Mouse (Mus musculus): ENCODE measurements around the gene Sptlc2. TPM values are rescaled to one million over a fixed set of nuclear protein-coding genes. Genes with fewer than 3 reads are reported as not detected.

Gene Sptlc2
- polyA plus RNA-seq, 1 experiment from 2014 or later: 74.9 TPM

DNA sequence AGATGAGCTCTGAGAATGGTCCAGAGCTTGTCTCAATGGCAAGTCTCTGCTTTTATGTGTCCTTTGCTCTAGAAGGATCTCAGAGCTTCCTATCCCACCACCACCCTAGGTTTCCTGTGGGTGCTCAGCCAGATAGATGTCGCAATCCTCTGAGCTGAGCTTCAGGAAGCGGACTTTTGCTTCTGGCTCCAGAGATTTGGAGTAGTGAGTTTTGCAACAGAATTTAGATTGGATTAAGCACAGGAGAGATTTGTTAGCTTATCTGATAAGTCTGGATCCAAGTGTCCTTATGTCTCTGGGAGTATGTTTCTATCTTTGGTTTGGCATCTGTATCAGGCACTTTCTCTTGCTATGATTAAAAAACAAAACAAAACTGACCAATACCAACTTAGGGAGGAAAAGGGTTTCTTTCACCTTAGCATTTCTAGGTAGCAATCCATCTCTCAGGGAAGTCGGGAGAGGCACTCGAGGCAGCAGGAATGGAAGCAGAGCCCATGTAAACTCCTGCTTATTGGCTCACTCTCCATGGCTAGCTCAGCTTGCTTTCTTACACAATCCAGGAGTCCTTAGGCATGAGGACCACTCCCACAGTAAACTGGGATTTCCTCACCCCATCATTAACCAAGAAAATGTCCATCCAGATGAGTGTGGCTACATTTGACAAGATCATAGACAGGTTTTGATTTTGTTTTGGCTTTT, 5.4 kb upstream of the Sptlc2 start:
- no peak overlapping the region for H3K9ac ChIP-seq
- H3K27ac ChIP-seq: no peak overlapping the region
- H3K4me1 ChIP-seq: no peaks in the 10 kb centered on the region
- no peak overlapping the region for H3K4me2 ChIP-seq (replicated peaks)
- H3K27me3 ChIP-seq: no peaks in the 10 kb centered on the region
- H3K4me3 ChIP-seq: no peak overlapping the region
- H3K36me3 ChIP-seq: no peaks in the 10 kb centered on the region
- no peak for ATAC-seq (ENCODE audit: insufficient number of reproducible peaks, insufficient read depth, low FRiP score, low TSS enrichment)
- 83% methylated on average over 4 of the region's 4 CpGs for WGBS
- no peaks in the 10 kb centered on the region for H3K9me3 ChIP-seq

DNA sequence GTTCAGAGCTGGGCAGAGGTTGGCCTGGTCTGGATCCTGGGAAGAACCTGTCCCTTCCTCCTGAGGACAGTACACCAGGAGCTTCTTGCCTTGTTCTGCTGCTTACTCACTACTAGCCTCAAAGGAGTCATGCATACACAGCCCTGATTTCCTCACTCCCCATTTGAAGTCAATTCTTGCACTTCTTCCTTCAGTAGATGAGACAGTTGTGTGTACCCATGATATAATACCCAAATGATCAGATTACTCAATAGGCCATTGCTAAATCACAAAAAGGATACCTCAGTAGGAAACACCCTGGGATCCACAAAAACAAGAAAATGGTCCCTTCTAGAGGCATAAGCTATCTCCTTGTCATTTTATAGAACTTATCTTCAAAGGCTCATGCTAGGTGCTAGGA, 3.2 kb upstream of the Sptlc2 start:
- no peaks in the 10 kb centered on the region for H3K27me3 ChIP-seq
- ATAC-seq (ENCODE audit: insufficient number of reproducible peaks, insufficient read depth, low FRiP score, low TSS enrichment): no peak
- H3K4me2 ChIP-seq (replicated peaks): no peak overlapping the region
- H3K4me1 ChIP-seq: peaks cover 8% of the 10 kb centered on the region
- H3K9ac ChIP-seq: no peak overlapping the region
- H3K9me3 ChIP-seq: no peaks in the 10 kb centered on the region
- H3K27ac ChIP-seq: no peak overlapping the region
- H3K4me3 ChIP-seq: no peak overlapping the region
- H3K36me3 ChIP-seq: no peaks in the 10 kb centered on the region

DNA sequence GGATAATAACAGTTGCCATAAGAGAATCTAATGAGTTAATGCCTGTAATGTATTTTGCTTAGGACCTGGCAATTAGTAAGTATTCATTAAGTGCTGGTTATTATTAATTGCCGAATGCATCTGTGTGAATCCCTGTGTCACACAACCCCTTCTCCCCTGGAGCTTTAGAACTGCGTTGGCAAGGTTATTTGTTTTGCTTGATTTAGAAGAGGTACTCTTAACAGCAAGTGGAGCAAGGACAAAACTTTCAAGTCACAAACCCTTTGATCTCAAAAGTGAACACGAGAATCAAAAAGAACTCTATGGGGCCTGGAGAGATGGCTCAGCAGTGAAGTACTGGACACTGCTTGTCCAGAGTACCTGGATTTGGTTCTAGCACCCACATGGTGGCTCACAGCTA, 1.1 kb upstream of the Sptlc2 start:
- H3K4me2 ChIP-seq (replicated peaks): peak overlapping the region; percentile 48
- no peak overlapping the region for H3K4me3 ChIP-seq
- no peak for ATAC-seq (ENCODE audit: insufficient number of reproducible peaks, insufficient read depth, low FRiP score, low TSS enrichment)
- no peaks in the 10 kb centered on the region for H3K36me3 ChIP-seq
- no peak overlapping the region for H3K27ac ChIP-seq
- H3K27me3 ChIP-seq: no peaks in the 10 kb centered on the region
- H3K4me1 ChIP-seq: peaks cover 10% of the 10 kb centered on the region
- H3K9me3 ChIP-seq: no peaks in the 10 kb centered on the region
- H3K9ac ChIP-seq: no peak overlapping the region
- WGBS: 71% methylated on average over 3 of the region's 3 CpGs

DNA sequence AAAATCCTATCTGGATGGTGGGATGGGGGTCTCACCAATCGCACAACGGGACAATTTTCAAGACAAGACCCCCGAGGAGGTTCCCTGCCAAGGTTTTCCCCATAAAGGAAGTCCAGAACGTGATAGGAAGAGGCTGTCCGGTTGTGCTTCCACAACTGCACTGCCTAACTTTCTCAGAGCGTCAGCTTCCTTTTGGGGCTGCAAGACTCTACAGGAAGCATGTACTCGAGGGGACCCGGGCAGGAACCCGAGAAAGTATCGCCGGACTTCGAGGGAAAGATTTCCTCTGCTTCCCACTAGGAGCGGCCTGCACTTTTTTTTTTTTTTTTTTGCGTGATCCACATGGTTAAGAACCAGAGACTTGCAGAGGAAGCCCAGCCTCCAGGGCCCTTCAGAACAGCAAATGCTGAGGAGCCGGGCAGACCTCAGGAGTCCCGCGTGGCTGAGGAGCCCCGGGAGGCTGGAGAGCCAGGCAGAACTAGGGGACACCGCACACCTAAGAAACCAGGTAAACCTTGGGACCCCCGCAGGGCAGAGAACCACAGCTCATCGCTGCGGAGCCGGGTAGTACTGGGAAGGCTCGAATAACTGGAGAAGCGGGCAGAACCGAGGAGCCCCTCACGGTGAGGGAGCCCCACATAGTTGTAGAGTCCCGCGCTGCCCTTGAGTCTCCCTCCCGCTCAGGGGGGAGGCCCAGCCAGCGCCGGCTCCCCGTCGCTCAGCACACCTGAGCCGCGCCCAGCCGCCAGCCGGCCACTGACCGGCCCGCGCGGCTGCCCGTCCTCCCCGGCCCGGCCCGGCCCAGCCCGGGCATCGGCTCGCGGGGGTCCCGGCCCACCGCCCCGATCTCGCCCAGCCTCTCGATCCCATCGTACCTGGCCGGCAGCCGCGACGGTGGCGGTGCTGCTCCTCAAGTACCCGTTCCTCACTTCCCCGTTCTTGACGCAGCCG, 709 bp downstream of the Sptlc2 start:
- H3K27ac ChIP-seq: peak overlapping the region; percentile 67
- H3K9ac ChIP-seq: peak overlapping the region; percentile 79
- ATAC-seq (ENCODE audit: insufficient number of reproducible peaks, insufficient read depth, low FRiP score, low TSS enrichment): peak; percentile 57
- peaks cover 10% of the 10 kb centered on the region for H3K4me1 ChIP-seq
- peak overlapping the region; percentile 69 for H3K4me3 ChIP-seq
- whole genome bisulfite sequencing: 1% methylated on average over 53 of the region's 65 CpGs
- H3K27me3 ChIP-seq: no peaks in the 10 kb centered on the region
- H3K36me3 ChIP-seq: no peaks in the 10 kb centered on the region
- no peaks in the 10 kb centered on the region for H3K9me3 ChIP-seq
- peak overlapping the region; percentile 94 for H3K4me2 ChIP-seq (replicated peaks)

DNA sequence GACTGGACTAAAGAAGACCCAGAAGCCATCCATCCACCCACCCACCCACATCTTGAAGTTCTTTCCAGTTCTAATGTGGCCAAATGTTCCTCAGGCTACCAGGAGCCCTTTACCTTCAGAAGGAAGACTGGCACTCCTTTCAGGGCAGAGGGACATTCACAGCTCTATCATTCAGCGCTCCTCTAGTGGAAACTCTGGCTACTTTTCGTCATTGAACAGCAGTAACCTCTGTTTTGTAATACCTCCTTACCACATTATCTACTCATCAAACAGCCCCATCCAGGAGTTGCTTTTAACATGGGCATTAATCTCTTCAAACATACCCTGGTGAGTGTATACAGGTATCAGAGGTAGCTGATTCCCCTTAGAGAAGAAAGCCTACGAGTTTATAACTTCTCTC, 3.1 kb downstream of the Sptlc2 start:
- Histone ChIP-seq H3K27ac (no peak overlapping the region), H3K9me3 (no peaks in the 10 kb centered on the region), H3K36me3 (no peaks in the 10 kb centered on the region), H3K9ac (no peak overlapping the region), H3K27me3 (no peaks in the 10 kb centered on the region), H3K4me1 (peaks cover 10% of the 10 kb centered on the region), H3K4me2 (replicated peaks) (no peak overlapping the region), H3K4me3 (no peak overlapping the region)
- ATAC-seq (ENCODE audit: insufficient number of reproducible peaks, insufficient read depth, low FRiP score, low TSS enrichment): no peak
- WGBS: 94% methylated on average over 3 of the region's 3 CpGs

DNA sequence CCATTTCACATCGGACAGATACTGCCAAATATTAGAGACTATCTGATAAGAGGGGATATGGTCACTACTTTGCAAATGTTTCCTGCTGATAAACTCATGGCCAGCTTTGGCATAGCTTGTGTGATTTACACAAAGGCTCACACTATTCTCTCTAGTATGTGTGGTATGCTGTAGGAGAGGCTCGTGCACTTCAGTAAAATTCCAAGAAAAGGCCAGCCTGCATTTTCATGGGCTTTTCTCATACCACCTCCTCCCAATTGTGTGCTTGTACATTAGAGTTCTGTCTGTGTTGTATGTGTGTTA, 6.8 kb downstream of the Sptlc2 start:
- Histone ChIP-seq H3K4me3 (no peak overlapping the region), H3K27me3 (no peaks in the 10 kb centered on the region), H3K27ac (no peak overlapping the region), H3K4me1 (peaks cover 2% of the 10 kb centered on the region; the same call in 1 of the 2 replicates), H3K9ac (no peak overlapping the region), H3K4me2 (replicated peaks) (no peak overlapping the region), H3K36me3 (no peaks in the 10 kb centered on the region), H3K9me3 (no peaks in the 10 kb centered on the region)
- 69% methylated on average over 2 of the region's 2 CpGs for WGBS
- ATAC-seq (ENCODE audit: insufficient number of reproducible peaks, insufficient read depth, low FRiP score, low TSS enrichment): no peak

DNA sequence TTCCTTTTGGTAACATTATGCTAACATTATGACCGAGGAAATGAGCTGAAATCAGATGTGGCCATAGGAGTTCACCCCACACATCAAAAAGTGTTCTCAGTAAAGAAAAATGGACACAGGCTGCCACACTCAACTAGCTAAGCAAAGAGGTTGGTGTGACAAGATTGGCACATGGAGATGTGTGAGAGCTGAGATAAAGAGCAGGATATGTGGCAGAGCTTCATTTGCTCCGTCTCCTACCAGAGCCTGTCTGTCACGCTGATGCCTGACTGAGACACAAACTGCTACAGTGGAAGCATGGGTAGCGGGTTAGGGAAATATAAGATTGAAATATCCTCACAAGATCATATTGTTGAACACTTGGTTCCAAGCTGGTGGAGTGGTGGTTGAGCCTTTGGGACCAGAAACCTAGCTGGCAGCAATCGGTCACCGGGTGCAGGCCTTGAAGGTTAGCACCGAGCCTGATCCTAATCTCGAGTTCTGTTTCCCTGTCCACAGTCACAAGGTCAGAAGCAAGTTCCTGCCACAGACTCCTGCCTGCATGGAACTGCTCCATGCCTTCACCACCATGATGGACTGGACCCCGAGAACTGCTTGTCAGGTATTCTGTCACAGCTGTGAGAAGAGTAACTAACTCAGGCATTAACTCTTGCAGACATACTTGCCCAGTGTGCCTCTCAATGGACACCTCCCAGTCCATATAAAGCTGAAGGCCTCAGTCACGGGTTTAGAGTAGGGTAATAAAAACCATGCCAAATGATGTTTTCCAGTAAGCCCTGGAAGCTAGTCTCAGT, 7.4 kb downstream of the Sptlc2 start:
- ATAC-seq (ENCODE audit: insufficient number of reproducible peaks, insufficient read depth, low FRiP score, low TSS enrichment): no peak
- WGBS: 87% methylated on average over 10 of the region's 10 CpGs
- no peaks in the 10 kb centered on the region for H3K9me3 ChIP-seq
- H3K27me3 ChIP-seq: no peaks in the 10 kb centered on the region
- H3K9ac ChIP-seq: no peak overlapping the region
- H3K36me3 ChIP-seq: no peaks in the 10 kb centered on the region
- no peaks in the 10 kb centered on the region for H3K4me1 ChIP-seq
- no peak overlapping the region for H3K27ac ChIP-seq
- no peak overlapping the region for H3K4me3 ChIP-seq
- H3K4me2 ChIP-seq (replicated peaks): no peak overlapping the region

DNA sequence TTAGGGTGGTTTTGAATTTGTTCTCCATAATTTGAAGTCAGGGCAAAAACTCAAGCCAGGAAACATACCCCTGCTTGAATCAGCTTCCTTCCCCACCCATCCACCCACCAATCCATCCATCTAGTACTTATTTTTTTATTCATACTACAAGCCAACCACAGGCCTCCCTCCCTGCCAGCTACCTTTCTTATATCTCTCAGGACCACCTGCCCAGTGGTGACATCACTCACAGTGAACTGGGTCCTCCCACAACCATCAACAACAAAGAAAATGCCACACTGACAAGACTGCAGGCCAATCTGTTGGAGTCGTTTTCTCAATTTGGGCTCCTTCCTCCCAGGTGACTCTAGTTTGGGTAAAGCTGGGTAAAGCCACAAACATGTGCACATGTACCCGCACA, 8.7 kb downstream of the Sptlc2 start:
- H3K4me2 ChIP-seq (replicated peaks): no peak overlapping the region
- no peak for ATAC-seq (ENCODE audit: insufficient number of reproducible peaks, insufficient read depth, low FRiP score, low TSS enrichment)
- WGBS: 80% methylated on average over 2 of the region's 2 CpGs
- H3K4me3 ChIP-seq: no peak overlapping the region
- no peaks in the 10 kb centered on the region for H3K4me1 ChIP-seq
- no peak overlapping the region for H3K9ac ChIP-seq
- no peak overlapping the region for H3K27ac ChIP-seq
- no peaks in the 10 kb centered on the region for H3K27me3 ChIP-seq
- H3K36me3 ChIP-seq: no peaks in the 10 kb centered on the region
- no peaks in the 10 kb centered on the region for H3K9me3 ChIP-seq

DNA sequence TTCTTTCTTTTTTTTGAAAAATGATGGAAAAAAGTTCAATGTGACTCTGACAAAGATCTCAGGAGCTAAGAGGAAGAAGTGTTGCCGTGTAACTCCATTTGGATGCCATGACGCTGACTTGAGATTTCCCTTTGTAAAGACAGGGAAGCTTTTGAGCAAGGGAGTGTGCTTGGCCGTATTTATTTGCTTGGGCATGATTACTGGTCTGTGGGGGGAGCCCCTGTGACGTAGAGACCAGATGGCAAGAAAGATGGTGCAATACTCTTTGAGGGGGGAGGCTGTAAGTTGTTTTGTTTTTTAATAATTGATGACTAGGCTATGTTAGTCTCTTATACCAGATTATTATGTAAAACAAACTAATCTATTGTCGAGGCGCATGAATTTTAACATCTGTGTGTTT, 14.0 kb downstream of the Sptlc2 start:
- ATAC-seq (ENCODE audit: insufficient number of reproducible peaks, insufficient read depth, low FRiP score, low TSS enrichment): no peak
- Histone ChIP-seq H3K4me1 (no peaks in the 10 kb centered on the region), H3K9me3 (no peaks in the 10 kb centered on the region), H3K4me2 (replicated peaks) (no peak overlapping the region), H3K4me3 (no peak overlapping the region), H3K9ac (no peak overlapping the region), H3K27ac (no peak overlapping the region), H3K27me3 (no peaks in the 10 kb centered on the region), H3K36me3 (no peaks in the 10 kb centered on the region)
- WGBS: 92% methylated on average over 6 of the region's 6 CpGs

DNA sequence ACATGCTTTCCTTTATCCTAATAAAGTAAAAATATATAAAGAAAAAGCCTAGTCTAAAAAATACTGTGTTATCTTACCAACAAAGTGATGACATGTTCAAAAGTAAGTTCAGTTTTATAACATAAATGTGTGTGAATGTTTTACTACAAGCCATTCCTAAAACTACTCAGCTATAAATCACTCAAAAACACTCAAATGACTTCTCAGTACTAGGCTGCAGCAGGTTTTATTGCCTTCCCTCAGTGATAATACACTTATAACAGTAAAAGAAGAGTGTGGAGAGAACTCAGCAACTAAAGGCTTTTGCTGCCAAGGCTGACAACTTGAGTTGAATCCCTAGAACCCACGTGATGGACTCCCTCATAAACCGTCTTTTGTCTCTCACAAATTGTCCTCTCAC, 18.8 kb downstream of the Sptlc2 start:
- no peak for ATAC-seq (ENCODE audit: insufficient number of reproducible peaks, insufficient read depth, low FRiP score, low TSS enrichment)
- no peak overlapping the region for H3K4me2 ChIP-seq (replicated peaks)
- H3K9me3 ChIP-seq: no peaks in the 10 kb centered on the region
- no peaks in the 10 kb centered on the region for H3K27me3 ChIP-seq
- H3K4me1 ChIP-seq: no peaks in the 10 kb centered on the region
- WGBS: 72% methylated on average over 2 of the region's 2 CpGs
- H3K9ac ChIP-seq: no peak overlapping the region
- H3K27ac ChIP-seq: no peak overlapping the region
- no peak overlapping the region for H3K4me3 ChIP-seq
- peaks cover 9% of the 10 kb centered on the region for H3K36me3 ChIP-seq

DNA sequence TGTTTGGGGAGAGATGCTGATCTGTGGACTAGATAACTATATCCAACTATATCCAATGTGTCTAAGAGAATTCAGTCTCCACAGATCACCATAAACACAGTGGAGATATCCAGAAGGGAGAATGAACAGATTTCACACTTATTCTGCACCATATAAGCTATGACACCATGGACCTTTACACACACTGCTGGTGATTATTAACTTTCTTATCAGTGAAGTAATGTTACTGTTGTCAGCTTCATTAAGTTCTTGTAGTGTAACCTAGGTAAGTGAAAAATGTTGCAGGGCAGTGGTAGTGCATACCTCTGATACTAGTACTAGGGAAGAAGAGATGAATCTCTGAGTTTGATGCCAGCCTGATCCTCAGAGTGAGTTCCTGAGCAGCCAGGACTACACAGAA, 20.1 kb downstream of the Sptlc2 start:
- Histone ChIP-seq H3K4me3 (no peak overlapping the region), H3K9me3 (no peaks in the 10 kb centered on the region), H3K4me1 (no peaks in the 10 kb centered on the region), H3K9ac (no peak overlapping the region), H3K27ac (no peak overlapping the region), H3K27me3 (no peaks in the 10 kb centered on the region), H3K4me2 (replicated peaks) (no peak overlapping the region), H3K36me3 (peaks cover 9% of the 10 kb centered on the region)
- ATAC-seq (ENCODE audit: insufficient number of reproducible peaks, insufficient read depth, low FRiP score, low TSS enrichment): no peak

DNA sequence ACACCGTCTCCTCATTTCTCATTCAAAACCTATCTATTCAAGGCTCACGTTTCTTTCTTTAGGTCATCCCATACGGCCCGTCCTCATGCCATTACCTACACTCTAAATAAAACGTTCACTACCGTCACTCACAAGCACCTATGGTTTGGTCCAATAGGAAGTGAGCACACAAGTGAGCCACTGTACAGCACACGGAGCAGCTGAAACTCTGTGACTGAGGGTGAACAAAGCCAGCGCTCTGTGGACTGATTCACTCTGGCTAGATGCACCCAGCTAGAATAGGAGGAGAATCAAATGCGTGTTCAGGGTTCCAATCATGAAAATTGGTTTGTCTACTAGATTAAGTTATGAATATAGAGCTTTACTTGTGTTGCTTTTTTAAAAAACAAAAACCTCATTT, 22.5 kb downstream of the Sptlc2 start:
- 82% methylated on average over 9 of the region's 9 CpGs for WGBS
- no peak overlapping the region for H3K27ac ChIP-seq
- H3K9me3 ChIP-seq: no peaks in the 10 kb centered on the region
- no peak overlapping the region for H3K4me2 ChIP-seq (replicated peaks)
- no peak for ATAC-seq (ENCODE audit: insufficient number of reproducible peaks, insufficient read depth, low FRiP score, low TSS enrichment)
- H3K9ac ChIP-seq: no peak overlapping the region
- H3K27me3 ChIP-seq: no peaks in the 10 kb centered on the region
- H3K36me3 ChIP-seq: peaks cover 9% of the 10 kb centered on the region
- H3K4me1 ChIP-seq: no peaks in the 10 kb centered on the region
- H3K4me3 ChIP-seq: no peak overlapping the region
